Mouse (Mus musculus) testis, adult 2 months (tissue): ENCODE data around the gene Tspan11.

Source experiments
- CTCF ChIP-seq: fragments of 200-500 bp; IDR thresholded peaks from 2 replicates; pipeline ENCODE4 v1.5.1; 2012; ENCODE audit warnings: low read depth, mild to moderate bottlenecking, inconsistent platforms, low read length, moderate library complexity; ENCODE audit not compliant: control insufficient read depth, insufficient read depth, insufficient replicate concordance
- POLR2A ChIP-seq: fragments of 200-500 bp; IDR thresholded peaks from 2 replicates; pipeline ENCODE4 v1.6.1; 2012; ENCODE audit warnings: low read depth, mild to moderate bottlenecking, inconsistent platforms, low read length, moderate library complexity; ENCODE audit not compliant: control insufficient read depth

DNA sequence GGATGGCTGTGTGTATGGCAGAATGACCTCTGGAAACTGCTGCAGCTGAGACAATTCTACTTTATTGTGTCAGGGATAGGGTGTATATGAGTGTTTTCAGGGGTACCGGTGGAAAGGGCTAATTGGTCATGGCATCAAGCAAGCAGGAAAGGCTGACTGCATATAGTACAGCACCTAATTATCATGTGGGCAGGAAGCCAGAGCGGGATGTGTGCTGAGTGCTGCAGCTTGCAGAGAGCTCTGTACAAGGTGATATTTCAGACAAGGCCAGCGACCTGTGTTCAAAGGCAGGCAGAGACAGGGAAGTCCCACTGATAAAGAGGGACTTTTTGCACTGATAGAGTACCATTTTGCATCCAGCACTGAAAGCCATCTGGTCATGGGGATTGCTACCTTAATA, 13.9 kb downstream of the Tspan11 start:
- TF ChIP-seq CTCF, result no peak
- no peak for TF ChIP-seq POLR2A
